Mouse (Mus musculus): ENCODE measurements around the gene Col8a1. TPM values are rescaled to one million over a fixed set of nuclear protein-coding genes. Genes with fewer than 3 reads are reported as not detected.

Gene Col8a1
- 1 to 10 TPM; 4.6 to 4.9 TPM for total RNA-seq (2021)
- long read RNA-seq, experiment 1, result 0 reads
- long read RNA-seq, experiment 2, full-length matches to known transcripts, result 1 of 2 reads
- long read RNA-seq, experiment 2, partial matches to known transcripts, result 0 of 2 reads
- long read RNA-seq, experiment 2, other reads (novel, unspliced or antisense), result 1 of 2 reads

DNA sequence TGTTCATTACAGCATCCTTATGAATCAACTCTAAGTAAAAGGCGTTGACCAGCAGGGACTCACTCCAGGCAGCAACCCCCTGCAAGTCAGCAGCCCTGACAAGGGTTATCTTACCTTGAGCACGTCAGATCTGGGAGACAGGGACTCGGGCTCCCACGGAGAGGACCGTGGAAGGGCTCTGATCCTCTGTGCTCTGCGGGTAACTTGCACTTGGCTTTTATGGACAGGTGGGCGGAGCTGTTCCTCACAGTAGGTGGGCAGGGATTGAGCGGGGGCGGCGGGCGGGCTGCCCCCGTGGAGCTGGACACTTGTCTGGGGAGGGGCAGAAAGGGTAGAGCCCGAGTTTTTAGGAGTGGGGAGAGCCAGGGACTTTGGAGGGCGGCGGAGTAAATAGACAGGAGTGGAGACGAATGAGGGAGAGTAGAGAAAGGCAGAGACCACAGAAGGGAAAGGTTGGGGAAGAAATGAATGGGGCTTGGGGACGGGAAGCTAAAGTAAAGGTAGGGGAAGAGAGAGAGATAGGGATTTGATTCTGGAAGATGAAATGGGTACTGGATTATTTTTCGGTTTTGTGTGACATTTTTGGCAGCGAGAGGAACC, at the start of gene Col8a1:
Col8a1 (minus strand) TSS at position 212 of the 600 bp plus-strand sequence.
- peak; percentile 54 to 64 for DNase-seq

DNA sequence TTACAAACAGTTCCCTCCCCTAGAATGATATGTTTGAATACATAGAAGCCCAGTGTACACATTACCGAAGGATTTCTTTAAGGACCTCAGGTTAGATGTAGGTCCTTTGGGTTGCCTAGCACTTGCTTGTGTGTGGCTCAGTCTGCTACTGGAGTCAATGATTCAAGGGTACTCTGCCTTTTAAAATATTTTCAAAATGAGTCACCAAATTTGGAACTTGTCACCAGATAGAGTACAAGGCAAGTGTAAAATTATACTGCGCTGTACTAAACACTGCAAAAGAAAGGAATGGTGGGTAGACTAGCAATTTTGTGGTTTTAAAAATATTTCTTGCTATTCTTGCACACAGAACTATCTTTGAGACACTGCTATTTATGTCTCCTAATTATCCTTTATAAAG, 47.3 kb upstream of the Col8a1 start:
- DNase-seq, result no peak

DNA sequence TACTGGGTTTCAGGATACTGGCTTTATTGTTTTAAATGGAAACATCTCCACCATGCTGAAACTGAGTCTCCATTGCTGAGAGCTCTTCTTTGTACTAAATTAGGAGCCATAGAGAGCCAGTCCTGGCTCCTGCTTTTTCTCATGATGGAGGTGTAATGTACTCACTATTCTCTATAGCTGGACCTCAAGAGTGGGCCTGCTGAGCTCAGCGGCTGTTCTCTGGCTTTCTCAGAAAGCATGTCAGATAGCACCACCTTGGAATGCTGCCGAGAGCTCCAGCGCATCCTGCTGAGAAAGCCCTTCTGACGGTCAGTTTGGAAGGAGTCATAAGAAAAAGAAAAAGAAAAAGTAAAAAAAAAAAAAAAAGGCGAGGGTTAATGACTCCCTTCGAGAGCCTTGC, 41.8 kb upstream of the Col8a1 start:
- DNase-seq, result peak; percentile 16 to 29

DNA sequence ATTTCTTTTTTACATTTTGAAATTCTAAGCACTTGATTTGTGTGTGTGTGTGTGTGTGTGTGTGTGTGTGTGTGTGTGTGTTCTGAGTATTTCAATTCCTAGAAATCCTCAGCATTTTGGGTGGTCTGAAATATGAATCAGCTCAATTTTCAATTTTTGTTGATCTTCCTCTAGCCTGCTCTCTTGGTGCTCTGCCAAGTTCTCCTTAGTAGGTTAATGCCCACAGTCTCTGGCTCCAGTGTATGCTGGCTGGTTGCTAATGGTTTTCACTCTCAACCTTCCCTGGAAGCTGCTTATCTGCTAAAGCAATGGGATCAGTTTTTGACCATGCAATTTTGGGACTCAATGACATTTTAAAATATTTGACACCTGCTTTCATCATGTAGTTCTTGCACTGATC, 24.5 kb upstream of the Col8a1 start:
- DNase-seq, result no peak

DNA sequence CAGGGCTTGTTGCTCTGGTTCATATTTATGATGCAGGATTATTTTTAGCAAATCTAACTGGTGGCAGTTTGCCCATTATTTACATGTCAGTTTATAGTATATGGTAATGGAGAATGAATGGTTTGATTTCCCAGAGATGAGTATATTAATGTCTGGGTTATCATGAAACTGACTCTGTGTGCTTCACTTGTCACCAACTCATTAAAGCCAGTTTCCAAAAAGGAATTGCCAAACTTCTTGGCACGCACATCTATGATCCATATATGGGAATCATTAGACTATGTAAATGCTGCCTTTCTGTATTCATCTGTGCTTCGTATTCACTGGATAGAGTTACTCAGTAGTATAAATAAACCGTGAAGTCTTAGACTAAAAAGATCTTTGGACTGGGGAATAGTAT, 11.1 kb upstream of the Col8a1 start:
- DNase-seq, result no peak

DNA sequence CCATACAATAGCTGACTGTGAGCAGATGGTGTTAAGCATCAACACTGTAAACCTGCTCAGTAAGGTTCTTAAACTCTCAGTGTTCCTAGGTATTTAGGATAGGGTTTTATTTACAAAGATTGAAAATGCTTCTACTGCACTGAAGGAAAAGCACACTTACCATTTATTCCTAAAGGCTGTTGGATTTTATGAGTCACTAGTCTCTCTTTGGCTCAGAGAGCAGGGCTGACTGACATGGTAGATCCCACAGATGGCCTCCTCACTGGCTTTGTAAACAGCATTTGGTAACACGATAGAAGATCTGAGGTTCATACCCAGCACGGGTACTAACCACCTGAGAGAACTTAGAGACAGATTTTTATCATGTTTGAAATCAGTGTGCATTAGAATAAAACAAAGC, 5.3 kb upstream of the Col8a1 start:
- DNase-seq, result no peak

DNA sequence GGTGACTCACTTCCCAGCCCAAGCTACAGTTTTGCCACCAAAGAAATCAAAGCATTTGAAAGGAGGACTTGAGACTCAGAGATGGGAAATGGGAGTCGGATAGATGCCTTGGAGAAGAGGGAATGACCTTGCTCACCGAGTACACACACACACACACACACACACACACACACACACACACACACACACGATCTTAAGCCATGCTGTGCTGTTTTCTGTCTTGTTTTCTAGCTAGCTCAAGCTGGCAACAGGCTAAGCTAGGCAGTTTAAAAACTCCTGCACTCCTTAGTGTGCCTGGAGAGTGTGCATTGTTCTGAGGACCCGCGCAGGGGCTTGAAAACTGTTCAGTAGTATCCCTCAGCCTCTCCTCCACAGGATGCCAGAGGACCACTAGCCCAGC, 1.2 kb upstream of the Col8a1 start:
- no peak for DNase-seq

DNA sequence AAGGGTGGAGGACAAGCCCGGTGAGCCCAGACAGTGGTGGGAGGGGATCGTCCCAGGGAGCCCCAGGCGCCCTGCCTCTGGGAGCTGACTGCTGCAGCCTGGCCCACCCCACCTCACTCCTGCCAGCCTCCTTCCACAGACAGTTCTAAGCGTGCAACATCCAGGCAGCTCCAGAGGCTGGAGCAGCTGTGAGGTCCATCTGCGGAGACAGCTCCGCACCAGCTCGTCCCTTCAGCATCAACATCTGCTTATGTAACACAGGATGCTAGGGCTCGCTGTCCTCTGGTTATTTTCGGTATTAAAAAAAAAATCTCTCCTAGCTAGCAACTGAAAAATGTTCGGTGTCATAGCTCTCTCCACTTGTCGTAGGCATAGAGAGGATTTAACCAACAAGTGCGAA, 704 bp upstream of the Col8a1 start:
- peak; percentile 53 to 59 for DNase-seq

DNA sequence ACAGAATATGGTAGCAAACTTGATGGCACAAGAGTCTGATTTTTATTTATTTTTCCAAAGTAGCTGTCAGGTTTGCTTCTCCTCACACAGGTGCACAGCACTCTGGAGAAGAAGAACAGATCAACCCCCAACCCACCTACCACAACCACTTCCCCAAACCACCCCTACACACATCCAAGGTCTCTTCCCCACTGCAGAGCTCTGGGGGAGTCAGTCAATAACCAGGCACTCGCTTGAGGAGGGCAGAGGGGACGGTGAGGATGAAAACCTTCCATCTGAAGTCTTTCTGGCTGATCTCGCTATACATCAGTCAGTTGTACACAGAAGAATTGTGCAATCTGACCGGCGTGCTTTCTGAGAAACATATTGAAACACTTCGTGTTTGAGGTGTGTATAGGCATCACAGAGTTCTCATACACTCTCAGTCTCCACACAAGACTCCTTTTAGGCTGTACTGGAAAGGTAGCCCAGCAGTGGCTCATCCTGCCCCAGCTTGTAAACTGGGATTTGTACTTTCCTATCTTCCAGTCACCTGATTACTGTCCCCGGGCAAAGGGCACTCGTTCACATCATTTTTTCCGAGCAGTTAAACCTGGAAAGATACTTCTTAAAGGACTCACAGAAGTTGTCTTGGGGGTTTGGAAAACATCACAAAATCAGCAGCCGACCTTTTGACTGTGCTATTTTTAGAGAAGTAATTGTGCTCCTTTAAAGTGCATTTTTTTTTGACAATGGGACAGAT, 827 bp downstream of the Col8a1 start:
- DNase-seq, result peak in 1 of 2 experiments; percentile 21

DNA sequence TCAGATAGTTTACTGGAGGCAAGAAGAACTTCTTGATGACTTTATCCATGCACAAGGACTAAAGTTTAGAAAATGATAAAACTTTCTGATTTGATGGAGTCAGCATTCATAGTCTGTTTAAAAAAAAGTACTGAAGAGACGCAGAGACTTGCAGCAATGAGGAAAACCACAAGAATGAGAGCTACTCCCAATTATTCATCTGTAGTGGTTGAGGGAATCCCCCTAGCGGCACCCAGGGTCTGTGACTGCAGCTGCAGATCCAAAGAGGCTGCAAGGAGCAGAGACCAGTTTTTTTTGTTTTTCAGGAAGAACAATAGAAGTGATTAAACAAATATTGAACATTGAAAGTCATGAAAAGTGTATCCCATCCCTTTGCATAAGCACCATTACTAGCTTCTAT, 4.0 kb downstream of the Col8a1 start:
- DNase-seq, result no peak

DNA sequence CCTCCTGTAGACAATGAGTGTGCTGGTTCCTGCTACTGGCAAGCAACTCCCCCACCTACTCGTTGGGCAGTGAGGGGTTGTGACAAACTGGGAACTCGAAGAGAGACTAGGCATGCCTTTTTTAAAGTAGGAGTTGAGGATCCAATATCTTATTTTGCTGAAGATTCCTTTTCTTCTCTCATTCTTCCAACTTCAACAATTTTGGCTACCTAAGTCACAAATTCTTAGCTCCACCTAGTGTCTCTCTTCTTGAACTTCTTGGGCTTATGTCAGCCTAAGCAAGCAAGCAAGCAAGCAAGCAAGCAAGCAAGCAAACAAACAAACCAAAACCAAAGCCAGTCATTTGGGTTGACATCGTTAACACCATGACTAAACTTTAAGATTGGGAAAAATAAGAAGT, 6.4 kb downstream of the Col8a1 start:
- no peak for DNase-seq

DNA sequence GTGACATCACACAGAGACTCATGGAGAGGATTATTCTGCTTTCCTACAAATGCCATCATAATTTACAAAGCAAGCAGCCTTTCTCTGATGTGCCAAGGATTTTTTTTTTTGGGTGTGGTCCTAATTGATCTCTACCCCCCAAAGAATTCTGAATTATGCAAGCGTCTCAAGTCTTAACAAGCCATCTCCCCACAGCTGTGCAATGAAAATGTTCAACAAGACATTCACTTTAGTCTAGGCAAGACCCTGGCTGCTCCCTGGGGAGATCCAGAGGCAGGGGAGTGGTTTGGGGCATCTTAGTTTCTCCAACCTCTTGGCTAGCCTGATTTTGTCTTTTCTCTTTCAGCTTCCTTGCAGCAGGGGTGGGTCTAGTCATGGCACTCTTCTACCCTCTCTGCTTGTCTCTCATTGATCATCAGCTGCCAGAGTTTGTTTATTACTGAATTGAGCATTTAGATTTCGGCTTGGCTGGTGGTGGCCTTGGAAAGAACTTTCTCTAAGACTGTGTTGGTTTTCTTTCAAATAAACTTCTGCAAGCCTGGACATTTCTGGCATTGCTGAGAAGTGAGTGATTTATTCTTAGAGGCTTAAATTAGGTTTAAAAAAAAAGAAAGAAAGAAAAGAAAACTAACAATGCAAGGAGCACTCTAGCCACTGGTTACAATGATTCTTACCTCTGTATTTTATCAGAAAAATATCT, 7.0 kb downstream of the Col8a1 start:
- peak in 1 of 2 experiments; percentile 30 for DNase-seq

DNA sequence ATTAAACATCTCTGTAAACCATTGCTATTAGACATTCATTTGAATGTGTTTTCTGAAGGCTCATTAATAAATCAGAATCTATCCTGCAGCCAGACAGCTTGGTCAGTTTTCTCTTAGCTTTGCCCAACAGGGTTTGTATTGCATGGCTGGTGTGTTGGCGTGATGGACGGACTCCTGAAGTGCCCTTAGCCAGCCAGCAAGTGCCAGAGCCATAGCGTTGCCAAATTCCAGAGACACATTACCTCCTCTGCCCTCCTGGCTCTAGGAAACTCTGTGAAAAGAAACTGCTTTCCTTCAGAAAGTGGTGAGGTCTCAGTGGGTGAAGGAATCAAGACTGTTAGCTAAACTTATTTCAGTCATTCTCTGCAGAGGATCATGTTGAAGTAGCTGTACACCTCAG, 14.4 kb downstream of the Col8a1 start:
- DNase-seq, result no peak

DNA sequence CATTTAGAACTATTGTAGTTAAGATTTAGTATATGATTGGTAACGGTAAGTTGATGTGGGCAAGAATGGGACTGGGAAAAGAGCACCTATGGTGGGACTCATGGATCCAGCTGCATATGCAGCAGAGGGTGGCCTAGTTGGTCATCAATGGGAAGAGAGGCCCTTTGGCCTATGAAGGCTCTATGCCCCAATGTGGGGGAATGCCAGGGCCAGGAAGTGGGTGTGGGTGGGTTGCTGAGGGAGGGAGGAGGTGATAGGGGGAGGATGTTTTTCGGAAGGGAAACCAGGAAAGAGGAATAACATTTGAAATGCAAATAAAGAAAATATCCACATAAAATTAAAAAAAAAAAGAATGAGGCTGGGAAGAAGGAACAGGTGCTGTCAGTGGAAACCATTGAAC, 19.6 kb downstream of the Col8a1 start:
- DNase-seq, result no peak

DNA sequence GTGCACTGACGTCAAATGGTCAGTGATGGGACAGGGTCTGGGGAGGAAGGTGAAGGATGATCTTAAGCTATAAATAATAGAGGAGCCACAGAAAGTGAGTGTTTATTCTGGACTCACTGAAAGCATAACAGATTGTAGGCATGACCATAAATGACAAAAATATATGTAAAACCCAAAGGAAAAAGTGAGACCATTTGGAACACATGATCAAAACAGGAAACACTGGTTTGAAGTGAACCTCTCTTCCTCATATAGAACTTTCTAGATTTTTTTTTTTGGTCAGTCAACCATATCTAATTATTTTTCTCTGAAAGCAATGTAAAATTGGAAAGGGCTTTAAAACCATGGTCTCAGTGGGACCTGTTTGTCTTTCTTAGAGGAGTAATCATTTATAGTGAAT, 21.0 kb downstream of the Col8a1 start:
- DNase-seq, result no peak

DNA sequence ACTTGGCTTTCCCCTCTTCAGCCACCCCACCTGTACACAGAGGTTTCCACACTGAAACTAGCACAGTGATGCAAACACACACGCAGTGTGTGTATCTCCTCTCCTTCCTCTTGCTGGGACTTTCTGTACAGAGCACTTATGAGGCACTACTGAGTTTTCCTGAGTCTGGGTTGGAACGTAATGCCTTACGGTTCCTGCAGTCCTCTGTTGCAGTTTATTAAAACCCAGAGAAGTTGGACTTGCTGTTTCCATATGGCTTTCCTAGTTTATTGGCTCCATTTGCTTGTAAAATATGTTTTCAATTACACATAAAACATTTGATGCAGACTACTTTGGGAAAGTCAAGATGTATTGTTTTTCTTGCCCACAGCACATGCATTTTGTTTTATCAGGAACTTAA, 21.4 kb downstream of the Col8a1 start:
- no peak for DNase-seq

DNA sequence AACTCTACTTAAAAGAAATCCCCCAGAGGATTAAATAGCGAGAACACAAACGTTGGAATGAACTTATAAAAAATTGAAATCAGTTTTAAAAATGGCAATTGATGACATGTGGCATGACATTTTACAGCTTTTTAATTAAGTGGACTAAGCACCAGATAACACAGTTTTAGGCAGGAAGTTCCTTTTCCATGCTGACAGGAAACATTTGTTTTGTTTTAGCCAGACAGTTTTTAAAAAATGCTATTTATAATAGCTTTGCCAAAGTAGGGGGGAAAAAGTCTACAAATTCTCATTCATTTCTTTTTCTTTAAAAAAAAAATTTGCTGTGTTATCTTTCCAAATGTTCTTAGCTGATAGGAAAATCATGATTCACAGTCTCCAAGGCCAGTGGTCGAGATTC, 29.6 kb downstream of the Col8a1 start:
- DNase-seq, result peak in 1 of 2 experiments; percentile 13

DNA sequence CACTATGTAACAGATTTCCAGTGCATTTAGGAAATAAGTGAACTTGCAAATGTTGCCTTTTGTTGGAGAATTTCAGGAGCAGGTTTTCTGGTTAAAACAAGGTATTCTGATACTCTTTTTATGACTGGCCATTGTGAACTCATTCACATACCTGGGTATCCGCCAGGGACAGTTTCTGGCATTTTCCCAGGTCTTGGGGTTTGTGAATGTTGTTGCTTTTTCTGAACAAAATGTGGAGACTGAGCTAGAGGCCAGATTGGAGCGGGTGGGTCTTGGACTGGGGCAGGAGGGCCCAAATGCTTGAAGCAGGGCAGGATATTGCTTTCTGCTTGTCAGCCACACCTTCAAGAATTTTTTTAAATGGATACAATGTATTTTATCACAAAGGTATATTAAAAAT, 35.6 kb downstream of the Col8a1 start:
- DNase-seq, result peak; percentile 27 to 42

DNA sequence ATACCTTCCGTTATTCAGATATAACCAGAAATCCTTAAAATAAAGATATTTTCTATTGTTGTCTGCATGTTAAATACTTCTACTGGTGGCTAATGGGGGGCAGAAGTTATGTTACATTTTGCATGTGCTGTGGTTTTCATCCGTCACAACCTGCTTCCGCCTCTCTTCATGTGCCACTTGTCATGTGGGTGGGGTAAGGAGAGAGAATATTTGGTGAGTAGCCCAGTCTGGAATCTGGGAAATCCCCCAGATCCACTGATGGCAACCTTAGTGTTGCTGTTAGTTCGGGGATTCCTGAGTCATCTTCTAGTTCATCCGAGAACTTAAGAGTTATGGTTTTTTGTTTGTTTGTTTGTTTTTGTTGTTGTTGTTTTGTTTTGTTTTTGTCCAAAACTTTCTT, 55.8 kb downstream of the Col8a1 start:
- no peak for DNase-seq

DNA sequence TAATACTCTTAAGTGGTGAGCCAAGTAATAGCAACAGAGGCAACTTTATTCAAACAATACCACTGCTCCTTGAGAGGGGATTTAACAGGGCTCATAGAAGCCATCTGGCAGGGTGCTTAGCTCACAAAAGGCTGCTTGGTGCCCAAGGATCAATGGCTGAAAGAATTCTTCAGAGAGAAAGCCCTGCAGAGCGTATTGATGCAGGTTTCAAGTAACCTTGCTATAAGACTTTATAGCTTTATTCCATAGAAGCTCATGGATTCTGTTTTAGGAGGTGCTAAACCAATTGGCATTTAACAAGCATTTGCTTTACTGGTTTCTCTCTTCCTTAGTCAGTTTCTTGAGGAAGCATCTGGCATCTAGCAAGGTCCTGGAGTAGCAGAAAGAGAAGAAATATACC, 59.8 kb downstream of the Col8a1 start:
- DNase-seq, result no peak

DNA sequence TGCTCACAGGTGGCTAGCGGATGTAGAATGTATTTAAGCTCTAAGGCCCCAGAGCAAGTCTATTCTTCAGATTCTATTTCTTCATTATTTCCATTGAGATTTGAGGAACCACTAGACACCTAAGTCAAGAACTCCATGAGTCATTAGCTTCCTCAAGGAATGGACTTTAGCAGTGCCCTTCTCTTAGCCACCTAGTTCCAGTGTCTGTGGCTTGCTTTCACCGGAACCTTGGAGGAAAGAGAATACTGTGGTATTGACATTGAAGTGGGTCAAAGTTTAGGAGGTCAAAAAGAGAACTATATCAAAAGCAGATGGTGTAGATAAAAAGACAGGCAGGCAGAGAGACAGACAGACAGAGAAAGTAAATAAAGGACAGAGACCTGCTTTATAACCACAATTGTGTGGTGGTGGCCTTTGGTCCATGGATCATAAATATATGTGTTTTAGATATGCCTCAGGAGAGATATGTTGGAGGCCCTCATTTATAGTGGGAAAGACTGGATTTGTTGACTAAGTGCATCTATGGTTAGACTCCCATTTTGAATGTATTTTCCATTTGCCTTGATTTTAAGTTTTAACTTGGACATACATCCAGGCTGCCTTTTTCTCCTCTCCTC, 60.5 kb downstream of the Col8a1 start:
- no peak for DNase-seq

DNA sequence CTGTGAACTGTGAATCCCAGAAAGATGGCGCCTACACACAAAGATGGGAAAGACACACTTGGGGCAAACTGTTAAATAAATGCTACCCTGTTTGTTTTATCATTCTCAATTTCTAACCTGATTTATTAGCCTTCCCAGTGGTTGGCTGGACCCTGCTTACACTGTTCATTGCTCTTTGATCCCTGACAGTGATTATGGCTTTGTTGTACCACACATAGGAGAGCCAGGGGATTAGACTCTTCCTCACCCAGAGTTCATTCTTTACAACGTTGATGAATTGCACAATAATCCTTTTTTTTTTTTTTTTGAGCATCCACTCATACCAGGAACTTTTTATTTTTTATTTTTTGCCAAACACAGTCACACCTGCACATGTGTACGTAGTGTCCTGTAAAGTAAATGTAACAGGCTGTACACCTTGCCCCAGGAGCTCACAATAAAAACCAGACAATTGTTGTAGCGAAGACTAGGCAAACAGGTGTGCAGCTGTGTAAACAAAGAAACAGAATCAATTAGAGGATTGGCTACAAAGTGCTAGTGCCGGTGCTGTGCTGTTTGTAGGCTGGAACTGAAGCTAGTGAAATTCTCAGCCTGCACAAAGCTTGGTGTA, 68.6 kb downstream of the Col8a1 start:
- no peak for DNase-seq

All from heart, adult 18-20 months (tissue).